Mouse (Mus musculus) embryonic facial prominence, embryonic 15.5 days (tissue): ENCODE measurements around the gene Tmem59. TPM values are rescaled to one million over a fixed set of nuclear protein-coding genes. Genes with fewer than 3 reads are reported as not detected.

Experiments
- ATAC-seq: fragments of 200-750 bp; cut with Nextera tagmentation; 2 replicates; pipeline ENCODE4 v1.8.0; 2017; ENCODE audit warnings: low read depth, moderate TSS enrichment; ENCODE audit not compliant: insufficient number of reproducible peaks, low FRiP score, low TSS enrichment
- H3K27ac ChIP-seq: fragments of 300-500 bp; sonication (generic); replicated peaks from 2 replicates; pipeline ENCODE4 v1.5.1; 2015; ENCODE audit warnings: mild to moderate bottlenecking, inconsistent platforms
- H3K27me3 ChIP-seq: fragments of 300-500 bp; sonication (generic); 2 replicates; pipeline ENCODE4 v1.6.1; 2015; ENCODE audit warnings: inconsistent platforms
- H3K36me3 ChIP-seq: fragments of 300-500 bp; sonication (generic); 2 replicates; pipeline ENCODE4 v1.6.1; 2015; ENCODE audit warnings: mild to moderate bottlenecking, inconsistent platforms
- H3K4me1 ChIP-seq: fragments of 300-500 bp; sonication (generic); 2 replicates; pipeline ENCODE4 v1.6.1; 2015; ENCODE audit warnings: inconsistent platforms
- H3K4me2 ChIP-seq: fragments of 300-500 bp; sonication (generic); replicated peaks from 2 replicates; pipeline ENCODE4 v1.6.1; 2015; ENCODE audit warnings: mild to moderate bottlenecking, inconsistent platforms
- H3K4me3 ChIP-seq: fragments of 300-500 bp; sonication (generic); replicated peaks from 2 replicates; pipeline ENCODE4 v1.5.1; 2015; ENCODE audit warnings: mild to moderate bottlenecking, inconsistent platforms
- H3K9ac ChIP-seq: fragments of 300-500 bp; sonication (generic); 2 replicates; pipeline ENCODE4 v1.6.1; 2015; ENCODE audit warnings: inconsistent platforms
- H3K9me3 ChIP-seq: fragments of 300-500 bp; sonication (generic); replicated peaks from 2 replicates; pipeline ENCODE4 v1.6.1; 2016; ENCODE audit warnings: inconsistent platforms
- WGBS: fragments of 180-500 bp; shearing (Covaris S2); methylation state at CpG from one replicate; pipeline ENCODE4 v1.1.7; 2015; 5-methylcytosine and 5-hydroxymethylcytosine counted together
- polyA plus RNA-seq: library from polyadenylated mRNA; unstranded; fragments of >200 nt; fragmentation: Nextera tagmentation; extraction: Ambion mirVana; gene quantifications from 2 replicates; pipeline ENCODE4 v1.2.1, GENCODE M21; 2015

Tmem59 gene
- 583 and 621 TPM in 2 replicates for polyA plus RNA-seq

- no peaks in the 10 kb centered on the region for H3K27me3 ChIP-seq
- peak within 1 kb of the TSS; percentile 98 for H3K27ac ChIP-seq
- H3K4me2 ChIP-seq, result peak within 1 kb of the TSS; percentile 64
- H3K36me3 ChIP-seq, result peaks cover 16% of the 10 kb centered on the region; the same call in 1 of the 2 replicates
- peak; percentile 95 for ATAC-seq
- no peaks in the 10 kb centered on the region for H3K9me3 ChIP-seq
- peak within 1 kb of the TSS; percentile 99 for H3K4me3 ChIP-seq
- peak within 1 kb of the TSS; percentile 92 for H3K9ac ChIP-seq
- H3K4me1 ChIP-seq, result peaks cover 38% of the 10 kb centered on the region
- under 1% methylated on average over 49 of the region's 49 CpGs for WGBS
Observed at GRCm38 (mm10) chr4:107178182-107178829, at the start of gene Tmem59. Gene Tmem59 (plus strand): TSS chr4:107178399.

DNA sequence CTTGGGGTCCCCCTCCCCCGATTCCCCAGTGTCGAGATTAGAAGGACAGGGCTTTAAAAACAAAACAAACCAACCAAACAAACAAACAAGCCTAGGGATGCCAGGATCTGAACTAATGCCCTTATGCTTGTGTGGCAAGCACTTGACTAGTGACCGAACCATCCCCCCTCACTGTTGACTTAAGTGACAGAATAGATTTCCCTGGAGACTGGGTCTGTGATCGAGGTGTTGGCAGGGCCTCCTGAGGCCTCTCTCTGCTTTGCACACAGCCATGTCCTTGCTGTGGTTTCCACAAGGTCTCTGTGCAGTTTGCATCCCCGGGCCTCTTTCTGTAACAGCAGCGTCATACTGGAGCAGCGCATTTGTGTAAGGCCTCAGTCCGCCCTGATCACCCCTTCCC is 48.8 kb upstream of the Tmem59 start:
- H3K27me3 ChIP-seq, result no peaks in the 10 kb centered on the region
- ATAC-seq, result no peak
- no peaks in the 10 kb centered on the region for H3K9me3 ChIP-seq
- no peaks in the 10 kb centered on the region for H3K36me3 ChIP-seq
- no peak overlapping the region for H3K9ac ChIP-seq
- 77% methylated on average over 8 of the region's 8 CpGs for WGBS
- no peak overlapping the region for H3K4me3 ChIP-seq
- no peak overlapping the region for H3K4me2 ChIP-seq
- H3K4me1 ChIP-seq, result peaks cover 22% of the 10 kb centered on the region
- no peak overlapping the region for H3K27ac ChIP-seq

DNA sequence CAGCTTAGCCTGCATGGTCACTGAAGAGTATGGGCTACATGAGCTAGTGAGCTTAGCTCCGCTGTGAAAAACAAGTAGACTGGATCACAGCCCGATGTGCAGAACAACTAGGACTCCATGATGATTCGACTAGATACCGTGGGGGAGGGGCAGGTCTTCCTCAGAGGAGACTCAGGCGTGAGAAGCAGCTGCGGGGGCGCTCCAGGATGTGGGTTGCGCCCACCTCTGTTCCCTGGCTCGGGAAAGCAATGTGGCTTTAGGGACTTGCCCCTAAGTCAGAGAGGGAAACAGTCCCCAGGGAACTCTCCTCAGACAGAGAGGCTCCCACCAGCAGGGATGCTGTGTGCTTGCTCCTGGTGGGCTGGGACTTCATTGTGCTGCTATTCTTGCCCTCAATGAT is 47.7 kb upstream of the Tmem59 start:
- peaks cover 26% of the 10 kb centered on the region for H3K4me1 ChIP-seq
- WGBS, result 19% methylated on average over 9 of the region's 9 CpGs
- no peaks in the 10 kb centered on the region for H3K36me3 ChIP-seq
- no peak overlapping the region for H3K27ac ChIP-seq
- no peaks in the 10 kb centered on the region for H3K9me3 ChIP-seq
- H3K27me3 ChIP-seq, result no peaks in the 10 kb centered on the region
- H3K4me2 ChIP-seq, result no peak overlapping the region
- no peak overlapping the region for H3K4me3 ChIP-seq
- no peak overlapping the region for H3K9ac ChIP-seq
- no peak for ATAC-seq

DNA sequence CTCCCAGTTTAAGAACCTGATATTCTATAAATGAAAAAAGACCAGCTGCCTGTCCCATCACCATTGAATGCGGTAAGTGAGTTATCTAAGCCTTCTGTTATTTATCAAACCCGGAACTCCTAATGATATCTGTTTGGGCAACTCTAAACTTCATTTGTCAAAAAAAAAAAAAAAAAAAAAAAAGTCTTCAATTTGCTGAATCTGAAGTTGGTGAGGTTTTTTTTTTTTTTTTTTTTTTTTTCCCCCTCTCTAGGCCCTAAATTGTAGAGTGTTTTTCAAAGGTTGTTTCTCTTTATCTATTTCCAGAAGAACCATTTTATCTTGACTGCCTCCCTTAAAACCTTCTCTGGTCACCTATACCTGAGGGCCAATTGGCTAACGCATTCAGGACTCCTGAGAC is 43.3 kb upstream of the Tmem59 start:
- no peaks in the 10 kb centered on the region for H3K9me3 ChIP-seq
- no peak overlapping the region for H3K9ac ChIP-seq
- 81% methylated on average over 3 of the region's 3 CpGs for WGBS
- no peaks in the 10 kb centered on the region for H3K27me3 ChIP-seq
- no peak overlapping the region for H3K4me2 ChIP-seq
- H3K4me1 ChIP-seq, result peaks cover 34% of the 10 kb centered on the region
- ATAC-seq, result no peak
- H3K4me3 ChIP-seq, result no peak overlapping the region
- H3K36me3 ChIP-seq, result peaks cover 8% of the 10 kb centered on the region; the same call in 1 of the 2 replicates
- H3K27ac ChIP-seq, result no peak overlapping the region

DNA sequence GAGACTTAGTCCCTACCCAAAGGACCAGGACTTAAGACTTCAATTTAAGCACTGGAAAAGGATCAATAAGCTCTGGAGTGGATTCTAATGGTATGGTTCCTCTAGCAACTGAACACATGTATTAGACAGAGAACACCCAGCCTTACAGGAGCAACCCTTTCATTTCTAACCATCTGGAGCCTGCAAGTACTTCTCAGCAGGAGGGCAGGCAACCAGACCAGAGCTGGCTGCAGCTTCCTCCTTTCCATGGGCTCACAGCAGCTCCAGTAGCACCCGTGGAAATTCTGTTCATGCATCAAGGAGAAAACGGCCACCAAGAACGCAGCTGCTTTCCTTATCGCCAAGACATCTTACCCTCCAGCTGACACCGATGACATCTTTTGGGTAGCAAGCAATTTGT is 42.5 kb upstream of the Tmem59 start:
- no peak for ATAC-seq
- H3K4me2 ChIP-seq, result no peak overlapping the region
- H3K9me3 ChIP-seq, result no peaks in the 10 kb centered on the region
- H3K36me3 ChIP-seq, result peaks cover 8% of the 10 kb centered on the region; the same call in 1 of the 2 replicates
- H3K27ac ChIP-seq, result no peak overlapping the region
- no peaks in the 10 kb centered on the region for H3K27me3 ChIP-seq
- no peak overlapping the region for H3K4me3 ChIP-seq
- H3K4me1 ChIP-seq, result peaks cover 34% of the 10 kb centered on the region
- WGBS, result 53% methylated on average over 5 of the region's 5 CpGs
- no peak overlapping the region for H3K9ac ChIP-seq

DNA sequence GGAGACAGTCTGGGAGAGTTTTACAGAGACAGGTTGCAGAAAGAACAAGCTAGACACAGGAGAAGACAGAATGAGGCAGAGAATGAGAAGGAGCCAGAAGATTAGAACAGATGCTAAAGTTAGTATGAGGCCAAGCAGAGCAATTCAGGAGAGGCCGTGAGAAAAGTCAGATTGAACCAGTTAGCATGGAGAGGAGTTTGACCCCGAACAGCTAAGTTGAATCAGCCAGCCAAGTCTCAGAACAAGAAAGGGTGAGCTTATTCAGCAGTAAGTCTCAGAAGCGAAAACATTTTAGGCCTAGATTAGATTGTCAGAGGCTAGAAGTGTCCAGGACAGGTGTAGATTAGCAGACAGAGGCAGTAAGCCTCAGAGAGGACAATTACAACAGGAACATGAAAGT is 41.7 kb upstream of the Tmem59 start:
- Histone ChIP-seq H3K4me3 (no peak overlapping the region), H3K27me3 (no peaks in the 10 kb centered on the region), H3K27ac (no peak overlapping the region), H3K4me1 (peaks cover 31% of the 10 kb centered on the region), H3K4me2 (no peak overlapping the region), H3K9me3 (no peaks in the 10 kb centered on the region), H3K36me3 (peaks cover 8% of the 10 kb centered on the region; the same call in 1 of the 2 replicates), H3K9ac (no peak overlapping the region)
- ATAC-seq, result no peak
- WGBS, result 33% methylated on average over 3 of the region's 3 CpGs

- H3K4me3 ChIP-seq, result no peak overlapping the region
- no peak overlapping the region for H3K27ac ChIP-seq
- no peaks in the 10 kb centered on the region for H3K27me3 ChIP-seq
- H3K4me1 ChIP-seq, result peaks cover 31% of the 10 kb centered on the region
- H3K4me2 ChIP-seq, result no peak overlapping the region
- no peak overlapping the region for H3K9ac ChIP-seq
- ATAC-seq, result no peak
- WGBS, result 52% methylated on average over 37 of the region's 37 CpGs
- peaks cover 15% of the 10 kb centered on the region; the same call in 1 of the 2 replicates for H3K36me3 ChIP-seq
- no peaks in the 10 kb centered on the region for H3K9me3 ChIP-seq
Observed at GRCm38 (mm10) chr4:107138948-107139835, 39.0 kb upstream of the Tmem59 start.

GRCm38 (mm10) chr4:107139836-107140631 is 38.2 kb upstream of the Tmem59 start:
- ATAC-seq, result no peak
- H3K4me2 ChIP-seq, result no peak overlapping the region
- H3K36me3 ChIP-seq, result peaks cover 15% of the 10 kb centered on the region; the same call in 1 of the 2 replicates
- no peak overlapping the region for H3K9ac ChIP-seq
- H3K27me3 ChIP-seq, result no peaks in the 10 kb centered on the region
- no peak overlapping the region for H3K4me3 ChIP-seq
- H3K27ac ChIP-seq, result no peak overlapping the region
- WGBS, result 59% methylated on average over 13 of the region's 13 CpGs
- no peaks in the 10 kb centered on the region for H3K9me3 ChIP-seq
- H3K4me1 ChIP-seq, result peaks cover 31% of the 10 kb centered on the region

- Histone ChIP-seq H3K4me1 (peaks cover 13% of the 10 kb centered on the region; the same call in 1 of the 2 replicates), H3K36me3 (peaks cover 33% of the 10 kb centered on the region), H3K27me3 (no peaks in the 10 kb centered on the region), H3K27ac (no peak overlapping the region), H3K9me3 (no peaks in the 10 kb centered on the region), H3K9ac (no peak overlapping the region), H3K4me3 (no peak overlapping the region), H3K4me2 (no peak overlapping the region)
- WGBS, result 90% methylated on average over 8 of the region's 8 CpGs
- no peak for ATAC-seq
Observed at GRCm38 (mm10) chr4:107143511-107143910, 34.7 kb upstream of the Tmem59 start.

DNA sequence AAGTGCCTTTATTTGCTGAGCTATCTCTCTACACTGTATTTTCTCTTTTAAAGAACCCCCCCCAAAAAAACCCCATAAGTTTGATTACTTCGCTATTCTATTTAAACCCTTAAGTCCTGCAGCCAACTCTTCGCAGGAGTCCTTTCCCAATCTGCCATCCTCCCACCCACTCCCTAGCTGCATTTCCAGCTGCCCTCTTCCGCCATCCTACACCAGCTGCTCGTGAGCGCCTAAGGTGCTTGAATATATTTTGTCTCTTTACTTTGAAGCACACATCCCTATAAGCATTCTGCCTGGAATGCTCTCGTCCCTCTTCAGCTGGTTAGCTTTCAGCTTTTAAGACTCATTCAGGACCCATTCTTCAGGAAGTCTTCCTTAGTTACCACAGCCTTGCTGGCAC is 27.2 kb upstream of the Tmem59 start:
- no peaks in the 10 kb centered on the region for H3K9me3 ChIP-seq
- 81% methylated on average over 6 of the region's 6 CpGs for WGBS
- no peak overlapping the region for H3K27ac ChIP-seq
- no peak overlapping the region for H3K9ac ChIP-seq
- peaks cover 27% of the 10 kb centered on the region for H3K36me3 ChIP-seq
- no peaks in the 10 kb centered on the region for H3K27me3 ChIP-seq
- no peaks in the 10 kb centered on the region for H3K4me1 ChIP-seq
- H3K4me2 ChIP-seq, result no peak overlapping the region
- ATAC-seq, result no peak
- H3K4me3 ChIP-seq, result no peak overlapping the region

- Histone ChIP-seq H3K4me1 (no peaks in the 10 kb centered on the region), H3K4me3 (no peak overlapping the region), H3K9ac (no peak overlapping the region), H3K27ac (no peak overlapping the region), H3K4me2 (no peak overlapping the region), H3K27me3 (no peaks in the 10 kb centered on the region), H3K36me3 (peaks cover 21% of the 10 kb centered on the region), H3K9me3 (no peaks in the 10 kb centered on the region)
- 88% methylated on average over 8 of the region's 8 CpGs for WGBS
- ATAC-seq, result no peak
Observed at GRCm38 (mm10) chr4:107152571-107152970, 25.6 kb upstream of the Tmem59 start.
